Mouse (Mus musculus) kidney, adult 2 months (tissue): ENCODE results near the gene Sgcd.

Experiments used
- CTCF ChIP-seq: fragments of 200-500 bp; conservative IDR thresholded peaks from 2 replicates; pipeline ENCODE4 v1.5.1; 2011; ENCODE audit warnings: low read depth, mild to moderate bottlenecking, control low read depth, low read length, moderate library complexity, mixed read lengths; ENCODE audit not compliant: insufficient read depth, insufficient read length
- POLR2A ChIP-seq: fragments of 200-500 bp; IDR thresholded peaks from one replicate; pipeline ENCODE4 v1.6.1; 2011; ENCODE audit warnings: low read depth, low read length, control low read depth

DNA sequence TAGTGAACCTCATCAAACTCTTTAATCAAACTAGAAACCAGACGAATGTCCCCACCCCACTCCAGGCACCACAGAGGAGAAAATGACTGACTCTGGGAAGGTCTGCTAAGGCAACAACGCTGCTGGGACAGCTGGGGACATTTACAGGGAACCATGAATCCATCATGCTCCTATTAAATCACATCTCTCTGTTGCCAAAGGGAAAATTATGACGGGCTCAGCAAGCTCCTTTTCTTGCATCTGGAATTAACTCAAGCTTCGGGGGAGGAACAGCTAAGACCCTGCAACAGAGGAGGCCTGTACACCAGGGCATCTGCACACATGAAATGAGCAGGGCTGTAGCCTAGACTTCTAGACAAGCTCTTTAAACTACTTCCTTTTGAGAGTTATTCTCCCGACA, 875.7 kb downstream of the Sgcd start:
- TF ChIP-seq CTCF (no peak), POLR2A (no peak)
